Mouse (Mus musculus) layer of hippocampus, adult 9-10 months (tissue): Measurements from ENCODE around the gene Kcnj4.

Source experiments
- DNase-seq: peaks from one replicate; pipeline ENCODE4 v3.0.0; 2022; ENCODE audit warnings: low spot score

Kcnj4 gene

GRCm38 (mm10) chr15:79504707-79505452, at the start of gene Kcnj4:
Gene Kcnj4 (minus strand): TSS chr15:79505241.
- no peak for DNase-seq

- no peak for DNase-seq
These were observed 47.5 kb upstream of the Kcnj4 start for GRCm38 (mm10) chr15:79552566-79552965.

- DNase-seq = no peak
These were observed 43.2 kb upstream of the Kcnj4 start for GRCm38 (mm10) chr15:79548226-79548625.

GRCm38 (mm10) chr15:79547289-79547820, 42.3 kb upstream of the Kcnj4 start:
- DNase-seq = no peak

- peak; percentile 97 for DNase-seq
These were observed 41.6 kb upstream of the Kcnj4 start, which contains the start of gene Ddx17 for GRCm38 (mm10) chr15:79546410-79547288. Gene Ddx17 (minus strand): TSS chr15:79546741.

- no peak for DNase-seq
These were observed 40.9 kb upstream of the Kcnj4 start for GRCm38 (mm10) chr15:79545921-79546399.

- DNase-seq = no peak
These were observed 40.5 kb upstream of the Kcnj4 start for GRCm38 (mm10) chr15:79545496-79545895.

- DNase-seq = no peak
These were observed 38.9 kb upstream of the Kcnj4 start for GRCm38 (mm10) chr15:79543968-79544367.

- no peak for DNase-seq
These were observed 28.8 kb upstream of the Kcnj4 start for GRCm38 (mm10) chr15:79533796-79534195.

- DNase-seq = no peak
These were observed 24.9 kb upstream of the Kcnj4 start for GRCm38 (mm10) chr15:79529935-79530334.

GRCm38 (mm10) chr15:79527991-79528639, 23.1 kb upstream of the Kcnj4 start:
- no peak for DNase-seq

GRCm38 (mm10) chr15:79527192-79527591, 22.2 kb upstream of the Kcnj4 start:
- DNase-seq = no peak

- DNase-seq = no peak
These were observed 21.1 kb upstream of the Kcnj4 start for GRCm38 (mm10) chr15:79525979-79526768.

GRCm38 (mm10) chr15:79525564-79525963, 20.5 kb upstream of the Kcnj4 start:
- no peak for DNase-seq

- no peak for DNase-seq
These were observed 14.6 kb upstream of the Kcnj4 start for GRCm38 (mm10) chr15:79519400-79520220.

- no peak for DNase-seq
These were observed 13.5 kb upstream of the Kcnj4 start for GRCm38 (mm10) chr15:79518571-79518970.

- no peak for DNase-seq
These were observed 12.7 kb upstream of the Kcnj4 start for GRCm38 (mm10) chr15:79517710-79518109.

- DNase-seq = no peak
These were observed 11.4 kb upstream of the Kcnj4 start, which contains the start of gene Kdelr3 for GRCm38 (mm10) chr15:79516171-79517096. Gene Kdelr3 (plus strand): TSS chr15:79516411.

- DNase-seq = no peak
These were observed 8.9 kb upstream of the Kcnj4 start for GRCm38 (mm10) chr15:79513940-79514339.
